8 mouse cellular contexts compared by ENCODE assay signal in the genomic region with DNA sequence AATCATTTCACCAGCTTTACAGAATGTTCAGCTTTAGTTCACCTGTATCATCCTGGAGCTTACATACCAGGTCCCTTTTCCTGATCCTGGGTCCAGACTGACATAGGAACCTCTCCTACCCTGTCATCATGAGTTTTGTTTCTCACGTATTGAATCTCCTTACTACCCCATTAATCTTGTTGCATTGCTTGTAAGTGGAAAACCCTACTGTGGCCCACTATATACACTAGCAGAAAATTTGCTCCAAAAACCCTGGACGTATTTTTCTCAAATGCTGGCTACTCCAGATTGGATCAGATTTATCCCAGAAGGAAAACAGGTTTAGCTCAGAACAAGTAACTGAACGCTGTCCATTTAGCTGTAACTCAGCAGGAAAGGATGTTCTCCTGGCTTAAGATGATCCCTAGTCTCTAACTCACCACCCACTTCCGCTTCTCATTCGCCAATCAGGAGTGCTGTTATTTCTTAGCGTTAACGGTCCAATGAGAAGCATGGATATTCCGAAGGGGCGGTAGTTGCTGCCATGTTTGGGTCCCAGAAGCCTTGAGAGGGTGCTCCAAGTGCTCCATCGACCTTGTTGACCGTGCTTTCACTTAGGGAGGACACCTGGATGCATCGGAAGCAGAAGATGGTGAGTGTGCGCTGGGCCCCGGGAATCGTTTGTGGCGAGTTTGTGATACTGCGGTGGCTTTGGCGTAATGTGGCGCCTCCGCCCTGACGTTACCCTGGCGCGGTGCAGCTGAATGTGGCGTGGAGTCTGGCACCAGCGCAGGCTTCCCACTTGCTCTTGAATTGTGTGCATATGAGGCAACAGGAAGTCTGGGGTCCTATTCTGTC. TPM values are rescaled to one million over a fixed set of nuclear protein-coding genes. Genes with fewer than 3 reads are reported as not detected.
DNase-seq lines count a peak whose midpoint lies in the region; ATAC-seq and TF ChIP-seq lines count a peak whose summit lies in the region.
"Not testable (repeated sequence)": the region's sequence is repeated elsewhere in the genome, so short reads cannot be mapped to it uniquely, and the experiment has no call there.

Gene Zfp955b, plus strand, starts transcription at position 506 of the 837 bp plus-strand sequence.

- not testable (repeated sequence) for H3K36me3 ChIP-seq in embryonic facial prominence, embryonic 15.5 days; limb, embryonic 12.5 days

- WGBS in embryonic facial prominence, embryonic 15.5 days: no CpG with 5 or more reads among the region's 25 CpGs
- no CpG with 5 or more reads among the region's 25 CpGs for WGBS in limb, embryonic 12.5 days
- no CpG with 5 or more reads among the region's 25 CpGs for WGBS in olfactory bulb, adult 2 months

- CTCF ChIA-PET in Patski (lab: Charles Lee): not testable (repeated sequence)

- H3K4me3 ChIP-seq in embryonic facial prominence, embryonic 15.5 days (replicated peaks); limb, embryonic 12.5 days (replicated peaks); olfactory bulb, adult 2 months (ENCODE audit: insufficient read depth, low read depth, low read length): not testable (repeated sequence)

- H3K4me2 ChIP-seq in embryonic facial prominence, embryonic 15.5 days (replicated peaks): not testable (repeated sequence)
- peak within 1 kb of the TSS; percentile 37; the same call in 1 of the 2 replicates for H3K4me2 ChIP-seq in limb, embryonic 12.5 days

- not testable (repeated sequence) for DNase-seq in Patski (ENCODE audit: low read depth, low spot score); gastrocnemius, postnatal 4 days (ENCODE audit: low spot score in 2 of 2); layer of hippocampus, adult 18-20 months (ENCODE audit: low spot score in 2 of 2)

- H3K27me3 ChIP-seq in Patski; embryonic facial prominence, embryonic 15.5 days; limb, embryonic 12.5 days: not testable (repeated sequence)

- not testable (repeated sequence) for H3K27ac ChIP-seq in embryonic facial prominence, embryonic 15.5 days (replicated peaks); limb, embryonic 12.5 days; olfactory bulb, adult 2 months (ENCODE audit: insufficient read depth, low read depth, low read length)

- TF ChIP-seq CTCF in Patski (IDR thresholded peaks at IDR 0.05); olfactory bulb, adult 2 months (IDR thresholded peaks at IDR 0.05; ENCODE audit: insufficient read depth, low read depth, low read length): not testable (repeated sequence)

- POLR2A ChIA-PET in Patski (lab: Charles Lee): not testable (repeated sequence)

- peak; percentile 99 for ATAC-seq in Patski
- ATAC-seq in embryonic facial prominence, embryonic 15.5 days (ENCODE audit: insufficient number of reproducible peaks, low FRiP score, low TSS enrichment, low read depth): peak; percentile 97
- peak; percentile 96 to 99 for ATAC-seq in hematopoietic stem cell, adult 5-6 weeks (replicated peaks in 1 of 2; ENCODE audit: insufficient read depth in 1 of 2, low FRiP score in 2 of 2, low TSS enrichment in 1 of 2, low read depth in 1 of 2, poor library complexity in 2 of 2, severe bottlenecking in 2 of 2)
- ATAC-seq in limb, embryonic 12.5 days (ENCODE audit: insufficient number of reproducible peaks, insufficient read depth, low FRiP score, low TSS enrichment, low read depth): peak; percentile 94
- ATAC-seq in megakaryocyte progenitor cell, adult 5-6 weeks (replicated peaks; ENCODE audit: poor library complexity): peak; percentile 100

- H3K4me1 ChIP-seq in embryonic facial prominence, embryonic 15.5 days; limb, embryonic 12.5 days (replicated peaks); olfactory bulb, adult 2 months (ENCODE audit: control insufficient read depth, insufficient read depth, low read length): not testable (repeated sequence)

- H3K9me3 ChIP-seq in embryonic facial prominence, embryonic 15.5 days (replicated peaks); limb, embryonic 12.5 days: not testable (repeated sequence)

- TF ChIP-seq POLR2A in olfactory bulb, adult 2 months (IDR thresholded peaks at IDR 0.05; ENCODE audit: insufficient read depth, low read depth, low read length): not testable (repeated sequence)

- not testable (repeated sequence) for H3K9ac ChIP-seq in embryonic facial prominence, embryonic 15.5 days; limb, embryonic 12.5 days (replicated peaks)

- in situ Hi-C loops in Patski (cut with MboI; ENCODE audit: low pct_unique_long_range_greater_than_20kb): not testable (repeated sequence)

RNA-seq across cellular contexts. Expression of gene Zfp955b, which starts in this region (rescaled TPM):
- polyA plus RNA-seq in Patski (2021): 9.7 TPM
- 12.8 and 13.6 TPM in 2 replicates for polyA plus RNA-seq in embryonic facial prominence, embryonic 15.5 days (2015; fragmentation: Nextera tagmentation; extraction: Ambion mirVana)
- 10 to 100 TPM; 10.6 to 11.8 TPM for total RNA-seq in gastrocnemius, postnatal 4 days (2021)
- 10.7 and 38.6 TPM in 2 replicates for total RNA-seq in hematopoietic stem cell, adult 5-6 weeks (2017)
- total RNA-seq in layer of hippocampus, adult 18-20 months (2021): 10 to 100 TPM; 29.1 to 31.9 TPM
- polyA plus RNA-seq in limb, embryonic 12.5 days (2016; fragmentation: Nextera tagmentation; extraction: Ambion mirVana): 13.4 and 14.1 TPM in 2 replicates
- total RNA-seq in megakaryocyte progenitor cell, adult 5-6 weeks (2015): 5.7 and 7.0 TPM in 2 replicates
- total RNA-seq in megakaryocyte progenitor cell, adult 5-6 weeks (2017): 5.6 and 9.1 TPM in 2 replicates
- not detected in 2 replicates for polyA plus RNA-seq in olfactory bulb, adult 2 months (2012; ENCODE audit: insufficient read depth, insufficient read length, low replicate concordance, missing spikeins)
